Mouse (Mus musculus) kidney, embryonic 14.5 days (tissue): ENCODE measurements around the gene Clrn1. TPM values are rescaled to one million over a fixed set of nuclear protein-coding genes. Genes with fewer than 3 reads are reported as not detected.

Experiments
- ATAC-seq: fragments of 200-750 bp; cut with Nextera tagmentation; 2 replicates; pipeline ENCODE4 v1.8.0; 2017; ENCODE audit warnings: moderate number of reproducible peaks, mild to moderate bottlenecking, moderate TSS enrichment, moderate library complexity; ENCODE audit not compliant: low FRiP score, low TSS enrichment
- H3K27ac ChIP-seq: fragments of 300-500 bp; sonication (generic); 2 replicates; pipeline ENCODE4 v1.5.1; 2014; ENCODE audit warnings: low read depth, mild to moderate bottlenecking, low read length, moderate library complexity, mixed read lengths
- H3K27me3 ChIP-seq: fragments of 300-500 bp; sonication (generic); 2 replicates; pipeline ENCODE4 v1.6.1; 2014; ENCODE audit warnings: mild to moderate bottlenecking, low read length; ENCODE audit not compliant: control insufficient read depth, insufficient read depth
- H3K36me3 ChIP-seq: fragments of 300-500 bp; sonication (generic); 2 replicates; pipeline ENCODE4 v1.6.1; 2014; ENCODE audit warnings: low read length, mixed read lengths; ENCODE audit not compliant: control insufficient read depth, insufficient read depth
- H3K4me1 ChIP-seq: fragments of 300-500 bp; sonication (generic); 2 replicates; pipeline ENCODE4 v1.6.1; 2014; ENCODE audit warnings: low read length, mixed read lengths; ENCODE audit not compliant: control insufficient read depth, insufficient read depth
- H3K4me2 ChIP-seq: fragments of 300-500 bp; sonication (generic); replicated peaks from 2 replicates; pipeline ENCODE4 v1.6.1; 2014; ENCODE audit warnings: low read depth, mild to moderate bottlenecking, low read length
- H3K4me3 ChIP-seq: fragments of 300-500 bp; sonication (generic); 2 replicates; pipeline ENCODE4 v1.5.1; 2014; ENCODE audit warnings: mild to moderate bottlenecking, low read length
- H3K9ac ChIP-seq: fragments of 300-500 bp; sonication (generic); 2 replicates; pipeline ENCODE4 v1.6.1; 2014; ENCODE audit warnings: low read depth, mild to moderate bottlenecking, low read length, moderate library complexity
- H3K9me3 ChIP-seq: fragments of 300-500 bp; sonication (generic); 2 replicates; pipeline ENCODE4 v1.6.1; 2016; ENCODE audit warnings: low read length; ENCODE audit not compliant: control insufficient read depth
- WGBS: fragments of 180-500 bp; shearing (Covaris S2); extraction: QIAGEN DNeasy Blood & Tissue Kit; methylation state at CpG from one replicate; pipeline ENCODE4 v1.1.7; 2014; 5-methylcytosine and 5-hydroxymethylcytosine counted together
- polyA plus RNA-seq: library from polyadenylated mRNA; unstranded; fragments of >200 nt; fragmentation: Nextera tagmentation; extraction: Ambion mirVana; gene quantifications from 2 replicates; pipeline ENCODE4 v1.2.1, GENCODE M21; 2014

The Clrn1 gene
- polyA plus RNA-seq: 6.5 and 7.2 TPM in 2 replicates

DNA sequence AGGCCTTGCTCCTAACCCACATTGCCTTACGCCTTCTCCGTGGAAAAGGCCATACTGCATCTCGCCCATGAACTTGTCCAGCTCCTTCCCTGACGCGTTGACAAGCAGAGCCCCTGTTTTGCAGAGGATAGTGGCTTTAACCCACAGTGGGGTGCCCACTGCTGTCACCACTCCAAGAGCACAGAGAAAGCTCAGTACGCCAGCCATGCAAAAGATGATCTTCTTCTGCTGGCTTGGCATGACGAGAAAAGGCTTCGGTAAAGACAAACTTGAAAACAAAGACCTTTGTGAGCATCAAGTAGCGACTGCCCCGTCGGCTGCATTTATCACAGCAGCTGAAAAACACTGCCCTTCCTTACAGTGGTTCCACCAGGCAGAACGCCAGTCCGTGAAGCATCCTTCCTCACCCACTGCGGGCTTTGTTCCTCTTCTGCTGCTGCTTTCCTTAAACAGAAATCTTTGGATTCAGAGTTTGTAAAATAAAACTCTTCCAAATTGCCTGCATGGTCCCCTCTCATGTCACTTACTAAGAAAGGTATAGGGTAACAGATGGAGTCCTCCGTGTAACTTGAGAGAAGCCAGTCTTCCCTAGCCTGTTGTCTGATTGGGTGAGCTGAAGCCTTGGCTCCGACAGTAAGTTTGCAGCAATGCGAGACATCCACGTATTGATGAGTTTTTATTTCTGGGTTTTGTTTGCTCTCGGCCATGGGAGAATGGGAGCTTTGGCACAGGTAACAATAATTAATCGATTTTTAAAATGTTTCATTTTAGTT, at the start of gene Clrn1:
Gene Clrn1, minus strand, starts transcription at position 540 of the 773 bp plus-strand sequence.
- peak within 1 kb of the TSS; percentile 5; the same call in 1 of the 2 replicates for H3K4me3 ChIP-seq

DNA sequence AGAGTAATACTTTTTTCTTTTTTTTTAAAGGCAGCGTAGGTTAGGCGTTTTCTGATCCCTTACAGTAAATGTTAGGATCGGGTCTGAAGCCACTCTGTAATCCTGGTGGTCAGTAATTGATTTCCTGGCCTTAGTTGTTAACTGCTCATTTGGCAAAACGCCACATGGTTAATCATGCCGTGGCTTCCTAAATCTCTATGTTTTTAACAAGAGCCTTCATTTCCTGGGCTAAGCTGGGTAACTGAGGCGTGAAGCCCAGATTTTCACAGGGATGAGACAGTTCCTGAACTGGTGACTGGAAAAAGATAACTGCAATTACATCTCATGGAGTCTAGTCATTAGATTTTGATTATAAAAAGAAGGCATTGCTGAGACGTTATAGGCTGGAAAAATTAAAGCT, 38.9 kb upstream of the Clrn1 start:
- Histone ChIP-seq H3K4me3 (no peak overlapping the region), H3K36me3 (no peaks in the 10 kb centered on the region), H3K27me3 (no peaks in the 10 kb centered on the region), H3K4me2 (no peak overlapping the region), H3K4me1 (no peaks in the 10 kb centered on the region), H3K9me3 (no peaks in the 10 kb centered on the region), H3K9ac (no peak overlapping the region), H3K27ac (no peak overlapping the region)
- ATAC-seq: no peak
- 41% methylated on average over 7 of the region's 7 CpGs for WGBS

More for the DNA sequence above, at the start of gene Clrn1:
- H3K9me3 ChIP-seq: no peaks in the 10 kb centered on the region
- no peaks in the 10 kb centered on the region for H3K27me3 ChIP-seq
- 0 out of 2 replicates have a peak, but pooled peaks have one; percentile 60 for ATAC-seq
- H3K4me2 ChIP-seq: peak within 1 kb of the TSS; percentile 16; the same call in 1 of the 2 replicates
- H3K4me1 ChIP-seq: no peaks in the 10 kb centered on the region
- no peak within 1 kb of the TSS for H3K27ac ChIP-seq
- no peak within 1 kb of the TSS for H3K9ac ChIP-seq
- H3K36me3 ChIP-seq: no peaks in the 10 kb centered on the region
- 52% methylated on average over 20 of the region's 20 CpGs for WGBS

DNA sequence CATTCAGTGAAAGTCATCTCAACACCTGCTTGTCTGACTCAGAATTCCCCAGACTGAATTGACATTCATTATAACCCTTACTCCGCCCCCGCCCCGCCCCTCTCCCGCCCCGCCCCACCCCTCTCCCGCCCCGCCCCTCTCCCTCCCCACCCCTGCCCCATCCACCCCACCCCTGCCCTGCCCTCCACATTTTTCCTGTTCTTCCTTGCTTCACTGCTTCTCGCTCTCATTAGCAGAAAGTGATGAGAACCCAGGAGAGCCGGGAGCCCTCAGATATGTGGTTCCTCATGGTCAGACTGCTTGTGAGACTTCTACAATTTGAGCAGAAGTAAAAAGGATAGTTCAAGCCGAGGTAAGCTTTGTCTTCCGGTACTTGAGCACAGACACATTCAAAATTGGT, 38.0 kb upstream of the Clrn1 start:
- H3K27me3 ChIP-seq: no peaks in the 10 kb centered on the region
- no peak overlapping the region for H3K9ac ChIP-seq
- no peak overlapping the region for H3K4me2 ChIP-seq
- ATAC-seq: no peak
- no peak overlapping the region for H3K27ac ChIP-seq
- no peak overlapping the region for H3K4me3 ChIP-seq
- WGBS: 66% methylated on average over 10 of the region's 11 CpGs
- no peaks in the 10 kb centered on the region for H3K4me1 ChIP-seq
- H3K9me3 ChIP-seq: no peaks in the 10 kb centered on the region
- no peaks in the 10 kb centered on the region for H3K36me3 ChIP-seq

DNA sequence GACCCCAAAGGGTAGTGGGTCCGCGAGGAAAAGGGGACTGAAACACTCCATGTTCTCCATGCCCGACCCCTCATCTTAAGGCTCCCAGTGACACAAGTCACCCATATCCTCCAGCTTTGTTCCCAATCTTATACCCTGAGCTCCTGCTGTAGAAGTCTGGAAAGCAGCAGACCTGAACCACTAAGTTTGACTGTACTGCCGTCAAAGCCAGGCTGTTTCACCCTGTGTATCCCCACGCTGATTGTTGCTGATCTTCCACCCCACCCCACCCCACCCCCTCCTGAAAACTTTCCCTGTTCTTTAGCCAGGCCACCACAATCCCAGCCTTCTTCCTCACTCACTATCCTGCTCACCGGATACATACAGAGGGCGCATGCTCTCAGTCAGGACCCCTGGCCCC, 37.5 kb upstream of the Clrn1 start:
- no peaks in the 10 kb centered on the region for H3K9me3 ChIP-seq
- no peak overlapping the region for H3K4me3 ChIP-seq
- 58% methylated on average over 7 of the region's 7 CpGs for WGBS
- H3K4me2 ChIP-seq: no peak overlapping the region
- no peaks in the 10 kb centered on the region for H3K36me3 ChIP-seq
- no peak overlapping the region for H3K9ac ChIP-seq
- peak; percentile 50; the same call in 1 of the 2 replicates for ATAC-seq
- H3K27ac ChIP-seq: no peak overlapping the region
- H3K4me1 ChIP-seq: no peaks in the 10 kb centered on the region
- no peaks in the 10 kb centered on the region for H3K27me3 ChIP-seq

DNA sequence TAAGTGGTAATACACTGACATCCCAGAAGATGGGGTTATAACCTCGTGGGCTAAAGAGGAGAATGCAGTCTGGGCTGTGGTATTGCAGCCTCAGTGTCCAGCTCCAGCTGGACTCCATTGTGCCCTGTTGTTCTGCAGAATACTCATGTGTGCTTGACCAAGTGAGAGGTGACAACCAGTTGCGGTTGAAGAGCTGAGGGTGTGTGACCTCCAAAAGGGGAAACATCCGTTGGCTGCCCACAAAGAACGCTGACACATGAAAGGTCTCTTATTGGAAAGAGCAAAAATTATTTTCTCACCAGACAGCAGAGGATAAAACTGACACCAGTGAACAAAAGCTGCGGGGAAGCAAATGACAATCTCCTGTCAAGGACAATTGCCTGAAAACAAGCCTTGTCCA, 36.2 kb upstream of the Clrn1 start:
- no peak for ATAC-seq
- no peak overlapping the region for H3K4me2 ChIP-seq
- H3K9me3 ChIP-seq: no peaks in the 10 kb centered on the region
- H3K27me3 ChIP-seq: no peaks in the 10 kb centered on the region
- H3K36me3 ChIP-seq: no peaks in the 10 kb centered on the region
- no peak overlapping the region for H3K27ac ChIP-seq
- WGBS: 59% methylated on average over 5 of the region's 5 CpGs
- no peak overlapping the region for H3K9ac ChIP-seq
- H3K4me1 ChIP-seq: no peaks in the 10 kb centered on the region
- no peak overlapping the region for H3K4me3 ChIP-seq

DNA sequence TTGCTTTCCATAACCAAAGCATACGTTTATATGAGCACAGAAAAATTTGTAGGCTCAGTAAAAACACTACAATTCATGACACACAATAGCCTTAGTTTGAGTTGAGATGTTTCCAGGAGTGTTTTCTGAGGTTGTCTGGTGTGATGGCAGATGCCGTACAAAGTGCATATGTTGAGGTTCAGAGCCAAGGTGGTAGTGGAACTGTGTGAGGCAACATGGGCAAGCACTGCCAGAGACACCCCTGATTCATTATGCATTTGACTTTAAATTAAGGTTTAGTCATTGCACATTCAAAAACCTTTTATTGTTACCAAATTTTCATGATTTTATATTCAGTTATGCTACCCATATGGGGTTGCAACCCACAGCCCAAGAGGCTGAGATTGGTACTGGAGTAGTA, 19.5 kb upstream of the Clrn1 start:
- 92% methylated on average over 2 of the region's 2 CpGs for WGBS
- no peak overlapping the region for H3K4me2 ChIP-seq
- no peaks in the 10 kb centered on the region for H3K27me3 ChIP-seq
- H3K4me1 ChIP-seq: no peaks in the 10 kb centered on the region
- H3K9ac ChIP-seq: no peak overlapping the region
- no peaks in the 10 kb centered on the region for H3K9me3 ChIP-seq
- no peak for ATAC-seq
- H3K27ac ChIP-seq: no peak overlapping the region
- no peak overlapping the region for H3K4me3 ChIP-seq
- H3K36me3 ChIP-seq: no peaks in the 10 kb centered on the region

DNA sequence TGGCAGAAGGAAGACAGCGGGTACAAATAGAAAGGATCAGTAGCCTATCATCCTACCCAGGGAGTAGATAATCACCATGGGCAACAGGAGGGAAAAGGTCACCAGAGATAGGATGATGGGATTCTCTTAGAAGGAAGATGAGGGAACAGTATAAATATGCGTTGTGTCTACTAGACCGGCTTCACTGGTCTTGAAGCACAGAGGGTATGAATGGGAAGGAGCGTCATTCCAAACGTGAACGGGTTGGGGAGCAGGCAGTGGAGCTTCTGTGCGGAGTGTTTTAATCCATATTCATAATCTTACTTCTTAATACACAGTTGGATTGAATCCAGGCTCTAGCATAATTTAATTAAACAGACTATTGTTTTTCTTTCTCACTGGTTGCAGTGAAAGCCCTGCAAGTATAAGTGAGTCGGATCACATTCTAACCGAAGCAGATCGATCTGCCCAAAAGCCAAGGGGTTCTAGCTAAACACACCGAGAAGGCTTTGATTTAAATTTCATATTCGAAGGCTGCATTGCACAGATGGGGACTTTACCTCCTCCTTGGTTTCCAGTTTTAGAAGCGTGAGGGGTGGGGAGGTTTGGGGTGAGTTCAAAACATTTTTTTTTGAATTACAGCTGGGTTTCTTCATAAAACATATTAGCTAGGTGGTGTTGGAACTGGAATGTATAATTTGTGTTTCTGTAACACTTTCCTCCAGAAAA, 17.1 kb upstream of the Clrn1 start:
- Histone ChIP-seq H3K9ac (no peak overlapping the region), H3K4me1 (no peaks in the 10 kb centered on the region), H3K4me3 (no peak overlapping the region), H3K27me3 (no peaks in the 10 kb centered on the region), H3K27ac (no peak overlapping the region), H3K9me3 (no peaks in the 10 kb centered on the region), H3K4me2 (no peak overlapping the region), H3K36me3 (no peaks in the 10 kb centered on the region)
- 90% methylated on average over 13 of the region's 13 CpGs for WGBS
- ATAC-seq: no peak

DNA sequence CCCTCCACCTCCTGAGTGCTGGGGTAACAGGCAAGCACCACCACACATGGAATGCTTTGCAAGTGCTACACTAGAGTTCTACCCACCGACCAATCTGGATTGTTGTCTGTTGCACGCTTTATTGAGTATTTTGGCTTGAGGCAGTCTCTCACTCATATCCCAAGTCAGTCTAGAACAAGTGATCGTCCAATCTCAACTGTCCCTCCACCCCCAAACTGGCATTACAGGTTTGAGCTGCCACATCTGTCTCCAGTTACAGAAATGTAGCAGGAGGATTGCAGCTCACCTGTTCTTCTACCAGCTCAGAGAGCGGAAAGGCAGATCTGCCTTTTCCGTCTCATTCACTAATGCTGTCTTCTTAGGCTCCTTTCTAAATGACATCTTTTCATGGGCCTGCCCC, 10.0 kb upstream of the Clrn1 start:
- ATAC-seq: no peak
- no peak overlapping the region for H3K4me3 ChIP-seq
- no peak overlapping the region for H3K27ac ChIP-seq
- no peaks in the 10 kb centered on the region for H3K4me1 ChIP-seq
- no peak overlapping the region for H3K4me2 ChIP-seq
- H3K9me3 ChIP-seq: no peaks in the 10 kb centered on the region
- H3K27me3 ChIP-seq: no peaks in the 10 kb centered on the region
- H3K36me3 ChIP-seq: no peaks in the 10 kb centered on the region
- H3K9ac ChIP-seq: no peak overlapping the region
- WGBS: 89% methylated on average over 5 of the region's 5 CpGs

DNA sequence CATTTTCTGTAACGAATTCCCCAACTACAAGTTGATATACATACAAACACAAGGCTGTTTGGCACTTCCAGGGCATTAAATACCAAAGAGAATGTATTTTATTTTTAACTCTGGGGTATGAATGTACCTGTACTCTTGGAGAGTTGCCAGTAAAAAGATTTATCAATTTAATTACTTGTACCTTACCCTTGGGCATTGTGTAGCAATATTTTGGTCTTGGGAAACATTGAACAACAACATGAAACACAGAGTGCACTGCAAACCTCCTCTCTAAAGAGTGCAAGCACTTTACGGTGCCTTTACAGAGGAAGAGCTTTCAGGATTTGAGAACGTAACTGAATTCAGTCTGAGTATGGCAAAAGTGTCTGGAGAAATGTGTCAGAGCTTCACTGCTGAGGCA, 9.4 kb upstream of the Clrn1 start:
- Histone ChIP-seq H3K27ac (no peak overlapping the region), H3K4me2 (no peak overlapping the region), H3K36me3 (no peaks in the 10 kb centered on the region), H3K27me3 (no peaks in the 10 kb centered on the region), H3K9ac (no peak overlapping the region), H3K4me1 (no peaks in the 10 kb centered on the region), H3K4me3 (no peak overlapping the region), H3K9me3 (no peaks in the 10 kb centered on the region)
- no peak for ATAC-seq
- WGBS: 86% methylated on average over 3 of the region's 3 CpGs
